Mouse (Mus musculus): ENCODE results near the gene Fcgr4.
"Not testable (repeated sequence)": the region's sequence is repeated elsewhere in the genome, so short reads cannot be mapped to it uniquely, and the experiment has no call there.

DNA sequence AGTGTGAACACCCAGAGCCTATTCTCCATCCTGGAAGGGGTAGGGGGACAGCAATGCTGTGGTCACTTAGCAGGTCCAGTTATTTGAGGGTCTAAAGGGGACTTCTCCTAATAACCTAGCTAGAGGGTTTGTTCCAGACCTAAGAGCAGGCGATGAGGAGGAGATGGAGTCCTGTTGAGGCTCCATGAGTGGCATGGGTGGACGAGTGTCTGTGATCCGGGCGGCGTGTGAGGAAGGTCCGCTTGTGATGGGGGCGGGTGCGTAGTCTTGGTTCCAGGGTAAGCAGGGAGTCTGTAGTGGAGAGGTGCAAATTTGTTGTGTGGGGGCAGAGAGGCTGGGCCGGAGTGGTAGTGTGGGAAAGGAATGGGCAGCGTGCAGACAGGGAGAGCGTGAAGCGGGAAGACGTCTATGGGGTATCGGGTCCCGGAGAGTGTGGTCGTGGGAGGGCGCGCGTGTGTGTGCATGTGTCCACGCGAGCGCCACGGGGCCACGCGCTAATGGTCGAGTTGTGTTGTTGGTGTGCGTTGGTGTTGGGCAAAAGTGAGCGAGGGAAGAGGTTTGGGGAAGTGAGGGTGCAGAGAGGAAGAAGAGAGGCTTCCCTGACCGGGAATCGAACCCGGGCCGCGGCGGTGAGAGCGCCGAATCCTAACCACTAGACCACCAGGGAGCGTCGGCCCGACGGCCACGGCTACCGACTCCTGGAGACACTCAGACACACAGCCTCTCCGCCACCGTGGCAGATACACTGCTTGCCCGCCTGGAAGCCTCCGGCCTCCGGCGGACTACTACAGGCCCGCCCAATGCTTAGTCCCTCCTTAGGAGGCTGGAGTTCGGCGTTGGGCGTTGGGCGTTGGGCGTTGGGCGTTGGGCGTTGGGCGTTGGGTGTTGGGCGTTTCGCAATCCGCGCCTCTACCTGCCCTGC, 45.1 kb downstream of the Fcgr4 start:
- not testable (repeated sequence) for TF ChIP-seq CTCF, EP300 (IDR thresholded peaks at IDR 0.05; ENCODE audit: low read depth)
